Mouse (Mus musculus) myocyte (in vitro differentiated cells): ENCODE data around the gene Tmem38b.

Experiments used
- CEBPB ChIP-seq: IDR thresholded peaks from 2 replicates; pipeline ENCODE4 v1.6.1; 2011; ENCODE audit warnings: mild to moderate bottlenecking, moderate library complexity; ENCODE audit not compliant: poor library complexity, insufficient read depth, severe bottlenecking
- MAX ChIP-seq: IDR thresholded peaks from one replicate; pipeline ENCODE4 v1.6.1; 2011; ENCODE audit warnings: low read depth, mild to moderate bottlenecking, control low read depth
- MYOD1 ChIP-seq, 3 experiments: IDR thresholded peaks; one replicate each; pipeline ENCODE4 v1.6.1; 2011; ENCODE audit warnings: control low read depth in 2 of 3, low read depth in 2 of 3, mild to moderate bottlenecking in 2 of 3, moderate library complexity in 1 of 3; ENCODE audit not compliant: insufficient read length in 2 of 3, control insufficient read depth in 1 of 3
- POLR2A ChIP-seq: IDR thresholded peaks from one replicate; pipeline ENCODE4 v1.6.1; 2011; ENCODE audit warnings: low read depth, mild to moderate bottlenecking, control low read depth, moderate library complexity; ENCODE audit not compliant: insufficient read length
- SRF ChIP-seq: IDR thresholded peaks from one replicate; pipeline ENCODE4 v1.6.1; 2011; ENCODE audit warnings: low read depth; ENCODE audit not compliant: control insufficient read depth, insufficient read length
- TCF12 ChIP-seq: IDR thresholded peaks from one replicate; pipeline ENCODE4 v1.6.1; 2011; ENCODE audit warnings: mild to moderate bottlenecking, control low read depth; ENCODE audit not compliant: poor library complexity, insufficient read depth, severe bottlenecking
- TCF3 ChIP-seq: IDR thresholded peaks from one replicate; pipeline ENCODE4 v1.6.1; 2011; ENCODE audit warnings: low read depth, control low read depth; ENCODE audit not compliant: insufficient read length

GRCm38 (mm10) chr4:53830016-53830415 is 4.2 kb downstream of the Tmem38b start:
- no peak for TF ChIP-seq SRF
- no peak for TF ChIP-seq MAX
- no peak for TF ChIP-seq POLR2A
- no peak for TF ChIP-seq MYOD1 (IDR thresholded peaks at IDR 0.05; ENCODE audit: control insufficient read depth in 1 of 3, insufficient read length in 2 of 3, low read depth in 2 of 3)
- no peak for TF ChIP-seq TCF3
- no peak for TF ChIP-seq TCF12
- no peak for TF ChIP-seq CEBPB
